Mouse (Mus musculus): ENCODE measurements around the gene Fes.

- TF ChIP-seq FLI1 (IDR thresholded peaks at IDR 0.05; ENCODE audit: low read length), result no peak
- TF ChIP-seq GATA1 (IDR thresholded peaks at IDR 0.05; ENCODE audit: borderline replicate concordance, low read length), result no peak
Observed at GRCm38 (mm10) chr7:80340793-80341192, 47.0 kb downstream of the Fes start, which contains the start of gene Unc45a.

Measured in megakaryocyte, embryonic 14.5 days (primary cell).